Mouse (Mus musculus) duodenum, adult 2 months (tissue): Measurements from ENCODE around the gene Rps26. TPM values are rescaled to one million over a fixed set of nuclear protein-coding genes. Genes with fewer than 3 reads are reported as not detected.

Source experiments
- polyA plus RNA-seq: library from polyadenylated mRNA; depleted of rRNA; stranded (reverse); fragments of >200 nt; gene quantifications from 2 replicates; pipeline ENCODE4 v1.2.3, GENCODE M21; 2012; ENCODE audit warnings: low replicate concordance; rRNA removed

Rps26 gene
- polyA plus RNA-seq: 885 and 900 TPM in 2 replicates

DNA sequence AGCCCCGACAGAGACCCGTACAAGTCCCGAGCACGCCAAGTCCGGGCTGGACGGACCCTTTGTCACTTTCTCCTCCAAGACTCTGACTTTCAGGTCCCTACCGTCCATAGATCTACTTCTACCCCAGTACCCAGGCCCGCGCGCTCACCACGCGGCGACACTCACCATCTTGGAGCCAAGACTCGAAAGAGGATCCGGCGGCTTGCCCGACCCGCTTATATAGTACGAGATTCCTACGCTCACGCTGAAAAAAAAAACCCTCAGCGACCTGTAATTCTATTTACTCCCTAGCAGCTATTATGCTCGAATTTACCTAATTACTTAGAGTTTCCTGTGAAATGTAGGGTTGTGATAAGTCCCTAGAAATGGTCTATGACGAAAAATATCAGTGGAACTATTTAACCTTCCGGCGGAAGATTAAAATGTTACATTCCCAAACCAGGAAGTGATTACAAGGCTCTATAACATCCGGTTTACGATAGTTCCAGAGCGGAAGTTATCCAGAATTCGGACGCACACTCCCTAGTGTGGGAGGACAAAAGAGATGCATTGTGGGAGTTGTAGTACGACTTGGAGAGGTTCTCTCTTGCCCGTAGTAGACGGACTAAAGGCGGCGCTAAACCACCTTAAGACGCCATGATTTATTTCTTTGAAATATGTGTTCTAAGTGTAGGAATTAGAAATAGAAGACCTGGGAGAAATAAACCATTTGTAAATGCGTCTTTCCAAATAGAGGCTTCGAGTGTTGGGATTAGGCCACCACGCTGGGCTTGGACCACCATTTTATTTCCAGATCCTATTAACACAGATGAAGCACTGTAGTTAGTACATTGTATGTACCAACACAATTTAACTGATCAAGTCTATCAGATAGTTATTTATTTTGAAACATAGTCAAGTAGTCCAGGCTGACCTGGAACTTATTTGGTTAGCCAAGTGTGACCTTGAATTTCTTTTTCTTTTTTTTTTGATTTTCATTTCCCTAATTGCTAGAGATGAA, at the start of gene Rps26:
Rps26 (minus strand) TSS at position 437 of the 1,000 bp plus-strand sequence.

GRCm38 (mm10) chr10:128673763-128674468, 47.4 kb upstream of the Rps26 start, which contains the start of gene Suox:
TSS of gene Suox (minus strand) at chr10:128674073.

GRCm38 (mm10) chr10:128645111-128646011, 18.8 kb upstream of the Rps26 start, which contains the start of gene Ikzf4:
TSS of gene Ikzf4 (minus strand) at chr10:128645991.

DNA sequence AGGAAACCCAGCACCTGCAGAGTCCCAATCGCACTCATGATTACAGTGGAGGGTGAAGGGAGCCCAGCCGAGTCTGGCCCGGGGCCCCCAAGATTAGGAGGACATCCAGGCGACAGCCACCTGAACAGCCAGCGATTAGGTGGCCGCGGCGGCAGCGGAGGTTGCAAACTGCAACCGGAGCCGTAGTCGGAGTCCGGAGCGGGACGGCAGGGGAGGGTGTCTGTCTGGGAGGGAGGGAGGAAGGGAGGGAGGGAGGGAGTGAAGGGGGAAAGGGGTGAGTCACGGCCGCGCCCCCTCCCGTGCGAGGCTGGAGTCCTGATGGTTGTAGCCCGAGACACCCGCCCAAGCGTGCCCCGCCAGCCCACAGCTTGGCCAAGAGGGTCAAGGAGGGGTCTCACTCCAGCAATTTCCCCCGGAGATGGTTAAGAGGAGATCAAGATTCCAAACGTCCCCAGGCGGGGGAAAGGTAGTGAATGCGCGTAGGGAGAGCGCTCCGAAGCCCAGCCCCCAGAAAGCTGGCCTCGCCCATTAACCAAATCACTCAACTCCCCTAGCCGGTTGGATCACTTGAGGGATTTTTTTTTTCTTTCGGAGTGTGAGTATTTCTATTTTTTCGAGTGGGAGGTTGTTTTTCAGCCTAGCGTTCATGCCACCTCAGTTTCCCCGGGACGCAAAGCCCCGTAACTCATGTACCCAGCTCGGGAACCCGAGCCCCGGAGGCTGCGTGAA, 36.9 kb downstream of the Rps26 start, which contains the start of gene Erbb3:
Erbb3 (minus strand) TSS at position 189 of the 729 bp plus-strand sequence.

Other genes with a start within 250 kb of the Rps26 start
- 11.3 and 18.5 TPM in 2 replicates for gene Ankrd52, start 249.6 kb downstream of the Rps26 start, polyA plus RNA-seq
- gene Slc39a5, start 225.5 kb downstream of the Rps26 start, polyA plus RNA-seq: 340 and 495 TPM in 2 replicates
- gene Nabp2, start 215.3 kb downstream of the Rps26 start, polyA plus RNA-seq: 23.4 and 29.3 TPM in 2 replicates
- 10.0 and 17.7 TPM in 2 replicates for gene Rnf41, start 215.1 kb downstream of the Rps26 start, polyA plus RNA-seq
- 59.9 and 73.0 TPM in 2 replicates for gene Smarcc2, start 167.5 kb downstream of the Rps26 start, polyA plus RNA-seq
- 505 and 720 TPM in 2 replicates for gene Myl6, start 132.6 kb downstream of the Rps26 start, polyA plus RNA-seq
- gene Myl6b, start 128.1 kb downstream of the Rps26 start, polyA plus RNA-seq: 1.4 and 1.8 TPM in 2 replicates
- 22.7 and 25.3 TPM in 2 replicates for gene Esyt1, start 100.9 kb downstream of the Rps26 start, polyA plus RNA-seq
- gene Zc3h10, start 79.0 kb downstream of the Rps26 start, polyA plus RNA-seq: 12.1 and 13.9 TPM in 2 replicates
- gene Rpl41, start 77.4 kb downstream of the Rps26 start, polyA plus RNA-seq: 1,592 and 1,915 TPM in 2 replicates
- gene Pa2g4, start 60.8 kb downstream of the Rps26 start, polyA plus RNA-seq: 4.9 and 9.0 TPM in 2 replicates
- 45.3 and 63.8 TPM in 2 replicates for gene Erbb3, start 37.1 kb downstream of the Rps26 start, polyA plus RNA-seq
- gene Ikzf4, start 19.2 kb upstream of the Rps26 start, polyA plus RNA-seq: 0.74 and 1.6 TPM in 2 replicates
- 3.8 and 12.6 TPM in 2 replicates for gene Suox, start 47.3 kb upstream of the Rps26 start, polyA plus RNA-seq
- gene Rab5b, start 69.5 kb upstream of the Rps26 start, polyA plus RNA-seq: 21.5 and 28.1 TPM in 2 replicates
- 1.1 and 2.5 TPM in 2 replicates for gene Pmel, start 77.4 kb upstream of the Rps26 start, polyA plus RNA-seq
- 4.6 and 8.6 TPM in 2 replicates for gene Cdk2, start 78.3 kb upstream of the Rps26 start, polyA plus RNA-seq
- 34.6 and 50.5 TPM in 2 replicates for gene Dgka, start 118.1 kb upstream of the Rps26 start, polyA plus RNA-seq
- 16.5 and 19.9 TPM in 2 replicates for gene Pym1, start 121.1 kb upstream of the Rps26 start, polyA plus RNA-seq
- gene Mmp19, start 164.2 kb upstream of the Rps26 start, polyA plus RNA-seq: 0.55 and 1.0 TPM in 2 replicates
- 7.2 and 12.6 TPM in 2 replicates for gene Dnajc14, start 177.3 kb upstream of the Rps26 start, polyA plus RNA-seq
- 7.6 and 10.1 TPM in 2 replicates for gene Tmem198b, start 177.6 kb upstream of the Rps26 start, polyA plus RNA-seq
- 0.52 and 0.97 TPM in 2 replicates for gene Sarnp, start 190.6 kb upstream of the Rps26 start, polyA plus RNA-seq
- gene Ormdl2, start 194.9 kb upstream of the Rps26 start, polyA plus RNA-seq: 47.6 and 49.5 TPM in 2 replicates